Mouse (Mus musculus) myocyte (in vitro differentiated cells): ENCODE results near the gene Fam20c.

Source experiments
- E2F4 ChIP-seq: IDR thresholded peaks from one replicate; pipeline ENCODE4 v1.6.1; 2011; ENCODE audit warnings: mild to moderate bottlenecking, control low read depth, moderate library complexity; ENCODE audit not compliant: insufficient read depth
- MAX ChIP-seq: IDR thresholded peaks from one replicate; pipeline ENCODE4 v1.6.1; 2011; ENCODE audit warnings: low read depth, mild to moderate bottlenecking, control low read depth
- POLR2A ChIP-seq: IDR thresholded peaks from one replicate; pipeline ENCODE4 v1.6.1; 2011; ENCODE audit warnings: low read depth, mild to moderate bottlenecking, control low read depth, moderate library complexity; ENCODE audit not compliant: insufficient read length
- POLR2AphosphoS2 ChIP-seq: IDR thresholded peaks from one replicate; pipeline ENCODE4 v1.6.1; 2011; ENCODE audit warnings: low read depth, control low read depth; ENCODE audit not compliant: insufficient read length
- TCF12 ChIP-seq: IDR thresholded peaks from one replicate; pipeline ENCODE4 v1.6.1; 2011; ENCODE audit warnings: mild to moderate bottlenecking, control low read depth; ENCODE audit not compliant: poor library complexity, insufficient read depth, severe bottlenecking

- TF ChIP-seq E2F4 = no peak
- TF ChIP-seq TCF12 = no peak
- TF ChIP-seq POLR2A = no peak
- no peak for TF ChIP-seq MAX
- no peak for TF ChIP-seq POLR2AphosphoS2
Observed at GRCm38 (mm10) chr5:138849682-138850461, 95.6 kb downstream of the Fam20c start.
